Mouse (Mus musculus) hindbrain, embryonic 15.5 days (tissue): Measurements from ENCODE around the gene Cmpk2. TPM values are rescaled to one million over a fixed set of nuclear protein-coding genes. Genes with fewer than 3 reads are reported as not detected.

Source experiments
- ATAC-seq: fragments of 200-750 bp; cut with Nextera tagmentation; 2 replicates; pipeline ENCODE4 v1.8.0; 2017; ENCODE audit warnings: low read depth, moderate number of reproducible peaks, moderate TSS enrichment; ENCODE audit not compliant: low FRiP score
- H3K27ac ChIP-seq: fragments of 300-500 bp; sonication (generic); replicated peaks from 2 replicates; pipeline ENCODE4 v1.5.1; 2015; ENCODE audit warnings: mild to moderate bottlenecking, inconsistent platforms
- H3K27me3 ChIP-seq: fragments of 300-500 bp; sonication (generic); 2 replicates; pipeline ENCODE4 v1.6.1; 2015; ENCODE audit warnings: control low read depth, inconsistent platforms
- H3K36me3 ChIP-seq: fragments of 300-500 bp; sonication (generic); 2 replicates; pipeline ENCODE4 v1.6.1; 2015; ENCODE audit warnings: control low read depth, inconsistent platforms
- H3K4me1 ChIP-seq: fragments of 300-500 bp; sonication (generic); replicated peaks from 2 replicates; pipeline ENCODE4 v1.6.1; 2015; ENCODE audit warnings: control low read depth, inconsistent platforms
- H3K4me2 ChIP-seq: fragments of 300-500 bp; sonication (generic); 2 replicates; pipeline ENCODE4 v1.6.1; 2015; ENCODE audit warnings: moderate library complexity, mild to moderate bottlenecking, inconsistent platforms
- H3K4me3 ChIP-seq: fragments of 300-500 bp; sonication (generic); 2 replicates; pipeline ENCODE4 v1.5.1; 2015; ENCODE audit warnings: mild to moderate bottlenecking, inconsistent platforms
- H3K9ac ChIP-seq: fragments of 300-500 bp; sonication (generic); 2 replicates; pipeline ENCODE4 v1.6.1; 2015; ENCODE audit warnings: inconsistent platforms
- H3K9me3 ChIP-seq: fragments of 300-500 bp; sonication (generic); 2 replicates; pipeline ENCODE4 v1.6.1; 2016; ENCODE audit warnings: control low read depth, inconsistent platforms
- WGBS: fragments of 180-500 bp; shearing (Covaris S2); methylation state at CpG from one replicate; pipeline ENCODE4 v1.1.7; 2015; 5-methylcytosine and 5-hydroxymethylcytosine counted together
- polyA plus RNA-seq: library from polyadenylated mRNA; unstranded; fragments of >200 nt; fragmentation: Nextera tagmentation; extraction: Ambion mirVana; gene quantifications from 2 replicates; pipeline ENCODE4 v1.2.1, GENCODE M21; 2015

The Cmpk2 gene
- polyA plus RNA-seq, 1 experiment from 2014 or later, result 19.8 TPM

DNA sequence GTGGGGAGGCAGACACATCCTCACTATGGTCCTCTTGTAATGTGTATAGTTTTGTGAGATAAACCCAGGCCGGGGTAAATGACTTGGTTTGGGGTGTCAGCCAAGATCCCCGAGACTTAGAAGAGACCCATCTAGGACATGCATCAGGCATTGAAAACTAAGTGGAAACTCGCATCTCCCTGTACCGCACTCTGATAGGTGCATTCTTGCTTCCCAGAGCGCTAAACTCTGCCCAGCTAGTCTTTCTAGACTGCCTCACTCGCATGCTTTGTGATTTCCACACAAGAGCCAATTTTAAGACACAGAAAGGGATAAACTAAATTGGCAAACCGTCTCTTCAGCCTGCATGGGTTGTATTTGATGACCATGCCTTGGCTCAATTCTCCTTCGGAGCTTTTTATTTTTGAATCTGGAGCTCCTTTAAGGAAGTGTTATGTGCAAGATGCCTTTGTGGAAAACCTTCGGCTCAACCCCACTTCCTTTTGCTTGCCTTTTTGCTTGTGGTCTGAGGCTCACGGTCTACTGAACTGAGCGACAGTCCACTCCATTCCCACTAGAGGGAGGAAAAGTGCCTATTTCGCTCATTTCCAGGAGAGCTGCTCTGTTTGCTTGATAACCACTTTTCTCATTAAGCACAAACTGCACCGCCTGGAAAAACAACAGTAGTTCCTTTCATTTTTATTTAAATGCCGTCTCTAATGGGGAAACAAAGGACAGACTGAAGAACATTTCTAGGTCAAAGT is 19.0 kb downstream of the Cmpk2 start:
- Histone ChIP-seq H3K4me1 (peaks cover 8% of the 10 kb centered on the region), H3K9ac (no peak overlapping the region), H3K4me3 (no peak overlapping the region), H3K27ac (peak overlapping the region; percentile 46), H3K4me2 (peak overlapping the region; percentile 16; the same call in 1 of the 2 replicates), H3K9me3 (no peaks in the 10 kb centered on the region), H3K27me3 (no peaks in the 10 kb centered on the region), H3K36me3 (no peaks in the 10 kb centered on the region)
- ATAC-seq, result peak; percentile 74; the same call in 1 of the 2 replicates
- 36% methylated on average over 14 of the region's 14 CpGs for WGBS

- Histone ChIP-seq H3K4me1 (peaks cover 8% of the 10 kb centered on the region), H3K27ac (no peak overlapping the region), H3K4me3 (no peak overlapping the region), H3K36me3 (no peaks in the 10 kb centered on the region), H3K9ac (no peak overlapping the region), H3K27me3 (no peaks in the 10 kb centered on the region), H3K9me3 (no peaks in the 10 kb centered on the region), H3K4me2 (peak overlapping the region; percentile 16; the same call in 1 of the 2 replicates)
- 33% methylated on average over 5 of the region's 5 CpGs for WGBS
- ATAC-seq, result no peak
Measured at GRCm38 (mm10) chr12:26488617-26489274, 19.7 kb downstream of the Cmpk2 start.

GRCm38 (mm10) chr12:26489942-26490341 is 20.9 kb downstream of the Cmpk2 start:
- no peak overlapping the region for H3K4me2 ChIP-seq
- no peaks in the 10 kb centered on the region for H3K27me3 ChIP-seq
- no peak overlapping the region for H3K27ac ChIP-seq
- no peak overlapping the region for H3K4me3 ChIP-seq
- ATAC-seq, result no peak
- H3K36me3 ChIP-seq, result no peaks in the 10 kb centered on the region
- no peaks in the 10 kb centered on the region for H3K9me3 ChIP-seq
- peaks cover 8% of the 10 kb centered on the region for H3K4me1 ChIP-seq
- no peak overlapping the region for H3K9ac ChIP-seq
- 90% methylated on average over 1 of the region's 1 CpGs for WGBS

DNA sequence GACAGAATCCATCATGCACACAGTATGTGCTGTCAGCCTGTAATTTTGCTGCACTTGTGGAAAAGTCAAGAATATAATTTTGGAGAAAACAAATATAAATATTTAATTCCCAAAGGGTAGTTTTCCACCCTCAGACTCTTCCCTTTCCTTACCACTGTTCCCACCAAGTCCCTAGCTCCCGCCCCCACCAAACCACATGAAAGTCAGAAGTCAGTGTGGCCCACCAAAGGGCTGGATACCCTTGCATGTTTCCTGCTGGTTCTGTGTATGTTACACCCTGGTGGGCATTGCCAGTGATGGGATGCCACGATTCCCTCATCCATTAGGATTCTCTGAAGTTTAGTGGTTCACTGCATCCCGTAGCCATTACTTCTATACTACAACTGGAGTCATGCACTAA is 32.0 kb downstream of the Cmpk2 start:
- H3K4me1 ChIP-seq, result no peaks in the 10 kb centered on the region
- H3K27ac ChIP-seq, result no peak overlapping the region
- H3K36me3 ChIP-seq, result no peaks in the 10 kb centered on the region
- no peak overlapping the region for H3K4me2 ChIP-seq
- no peak overlapping the region for H3K9ac ChIP-seq
- H3K4me3 ChIP-seq, result no peak overlapping the region
- WGBS, result 78% methylated on average over 3 of the region's 3 CpGs
- no peaks in the 10 kb centered on the region for H3K9me3 ChIP-seq
- ATAC-seq, result no peak
- no peaks in the 10 kb centered on the region for H3K27me3 ChIP-seq

DNA sequence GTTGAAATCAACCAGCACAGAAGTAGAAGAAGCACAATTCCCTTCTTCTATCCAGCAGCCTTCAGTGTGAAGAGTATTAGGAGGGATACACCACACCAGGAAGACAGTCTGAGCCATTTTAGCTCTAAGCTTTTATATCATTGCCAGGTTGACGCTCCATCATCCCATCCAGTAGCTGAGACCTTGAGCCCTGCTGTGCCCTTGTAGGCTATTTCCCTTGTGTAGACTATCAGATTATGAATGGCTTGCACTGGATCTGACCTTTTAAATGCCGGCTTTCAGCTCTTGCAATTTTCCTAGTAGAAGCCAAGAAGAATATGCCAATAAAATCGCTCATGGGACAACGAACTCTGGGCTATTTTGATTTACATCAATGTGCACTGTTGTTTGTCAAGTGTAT is 42.0 kb downstream of the Cmpk2 start:
- no peaks in the 10 kb centered on the region for H3K9me3 ChIP-seq
- no peak overlapping the region for H3K9ac ChIP-seq
- WGBS, result 86% methylated on average over 4 of the region's 4 CpGs
- no peak overlapping the region for H3K27ac ChIP-seq
- H3K36me3 ChIP-seq, result no peaks in the 10 kb centered on the region
- H3K4me1 ChIP-seq, result peaks cover 6% of the 10 kb centered on the region; the same call in 1 of the 2 replicates
- H3K27me3 ChIP-seq, result no peaks in the 10 kb centered on the region
- no peak overlapping the region for H3K4me2 ChIP-seq
- ATAC-seq, result no peak
- H3K4me3 ChIP-seq, result no peak overlapping the region

DNA sequence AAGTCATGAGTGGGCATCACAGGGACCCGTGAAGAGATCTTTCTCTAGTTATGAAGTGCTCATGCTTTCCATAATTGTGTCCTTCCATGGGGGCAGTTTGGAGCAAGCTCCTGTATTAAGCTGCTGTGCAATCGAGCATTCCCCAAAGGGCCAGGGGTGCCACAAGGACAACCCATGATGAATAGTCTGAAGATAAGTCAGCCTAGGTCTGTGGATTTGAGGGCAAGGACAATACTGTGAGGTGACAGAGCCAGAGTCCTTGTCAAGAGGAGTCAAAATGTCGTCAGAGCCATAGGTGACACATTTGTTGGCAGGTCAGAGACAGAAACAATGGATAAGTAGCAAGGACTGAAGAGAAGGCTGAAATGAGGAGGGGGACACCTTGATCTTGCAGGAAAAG is 49.2 kb downstream of the Cmpk2 start:
- WGBS, result 85% methylated on average over 3 of the region's 3 CpGs
- Histone ChIP-seq H3K36me3 (no peaks in the 10 kb centered on the region), H3K27me3 (no peaks in the 10 kb centered on the region), H3K27ac (no peak overlapping the region), H3K9ac (no peak overlapping the region), H3K4me2 (no peak overlapping the region), H3K4me3 (no peak overlapping the region), H3K9me3 (no peaks in the 10 kb centered on the region), H3K4me1 (peaks cover 6% of the 10 kb centered on the region; the same call in 1 of the 2 replicates)
- ATAC-seq, result no peak

- Histone ChIP-seq H3K9me3 (no peaks in the 10 kb centered on the region), H3K9ac (no peak overlapping the region), H3K27me3 (no peaks in the 10 kb centered on the region), H3K4me1 (peaks cover 14% of the 10 kb centered on the region), H3K36me3 (no peaks in the 10 kb centered on the region), H3K4me3 (no peak overlapping the region), H3K27ac (peak overlapping the region; percentile 28; the same call in 1 of the 2 replicates), H3K4me2 (no peak overlapping the region)
- WGBS, result 46% methylated on average over 3 of the region's 3 CpGs
- peak; percentile 78 for ATAC-seq
Measured at GRCm38 (mm10) chr12:26524943-26525697, 56.1 kb downstream of the Cmpk2 start.

DNA sequence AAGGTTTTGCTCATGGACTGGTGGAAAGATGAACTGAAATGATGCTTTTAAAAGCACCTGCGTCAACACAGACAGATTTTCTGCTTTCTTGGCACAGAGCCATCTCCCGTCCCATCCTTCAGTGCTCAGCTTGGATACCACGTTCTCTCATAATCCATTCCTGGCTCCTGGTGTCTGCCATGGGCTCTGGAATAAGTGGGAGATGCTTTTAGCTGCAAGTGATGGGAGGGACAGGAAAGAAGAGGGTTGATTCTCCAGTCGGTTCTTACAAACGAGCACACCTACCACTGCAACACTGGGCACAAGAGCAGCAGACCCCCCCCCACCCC is 56.7 kb downstream of the Cmpk2 start:
- Histone ChIP-seq H3K4me2 (no peak overlapping the region), H3K36me3 (no peaks in the 10 kb centered on the region), H3K9me3 (no peaks in the 10 kb centered on the region), H3K4me3 (no peak overlapping the region), H3K4me1 (peaks cover 14% of the 10 kb centered on the region), H3K27ac (no peak overlapping the region), H3K27me3 (no peaks in the 10 kb centered on the region), H3K9ac (no peak overlapping the region)
- no peak for ATAC-seq
- WGBS, result 39% methylated on average over 5 of the region's 5 CpGs

Other genes starting within 250 kb of the Cmpk2 start
- gene Rnf144a, start 54.0 kb upstream of the Cmpk2 start, polyA plus RNA-seq, result 29.3 and 30.4 TPM in 2 replicates
- 0.51 and 1.5 TPM in 2 replicates for gene Rsad2, start 12.8 kb upstream of the Cmpk2 start, polyA plus RNA-seq